Comparison of ENCODE assay signal across 15 mouse cellular contexts in genomic region chr8:46251561-46251960, GRCm38 (mm10). TPM values are rescaled to one million over a fixed set of nuclear protein-coding genes. Genes with fewer than 3 reads are reported as not detected.
DNase-seq lines count a peak whose midpoint lies in the region; ATAC-seq lines count a peak whose summit lies in the region.
"Had no signal": no experiment of that assay in that cellular context is flagged by ENCODE, and none has a peak within 500 bp of the region (broad histone marks: within the 10 kb centered on the region; RNA-seq: fewer than 3 reads in every experiment).

No protein-coding gene starts in this region.

- H3K4me3 ChIP-seq in heart, embryonic 13.5 days = no peak overlapping the region
- H3K4me3 ChIP-seq in embryonic facial prominence, embryonic 14.5 days (ENCODE audit: low read depth, low read length) = no peak overlapping the region
- peak overlapping the region; percentile 14; the same call in 1 of the 2 replicates for H3K4me3 ChIP-seq in hindbrain, embryonic 15.5 days
- H3K4me3 ChIP-seq in midbrain, embryonic 16.5 days (ENCODE audit: low read depth, low read length) = no peak overlapping the region; the same call in 1 of the 2 replicates
- H3K4me3 ChIP-seq: limb, embryonic 15.5 days had no signal

- peak overlapping the region; percentile 24; the same call in 1 of the 2 replicates for H3K4me2 ChIP-seq in heart, embryonic 13.5 days
- H3K4me2 ChIP-seq in embryonic facial prominence, embryonic 14.5 days (ENCODE audit: low read depth, low read length) = peak overlapping the region; percentile 36
- H3K4me2 ChIP-seq in hindbrain, embryonic 15.5 days = peak overlapping the region; percentile 46
- peak overlapping the region; percentile 38 for H3K4me2 ChIP-seq in midbrain, embryonic 16.5 days (ENCODE audit: low read length)

- peak overlapping the region; percentile 12; the same call in 1 of the 2 replicates for H3K27ac ChIP-seq in heart, embryonic 13.5 days (replicated peaks)
- H3K27ac ChIP-seq in embryonic facial prominence, embryonic 14.5 days (replicated peaks; ENCODE audit: low read depth, low read length) = no peak overlapping the region
- H3K27ac ChIP-seq in hindbrain, embryonic 15.5 days (replicated peaks) = no peak overlapping the region
- no peak overlapping the region for H3K27ac ChIP-seq in midbrain, embryonic 16.5 days (ENCODE audit: low read length)
- H3K27ac ChIP-seq: embryonic facial prominence, embryonic 15.5 days; limb, embryonic 15.5 days had no signal

- WGBS in heart, embryonic 13.5 days = 56% methylated on average over 10 of the region's 10 CpGs
- 32% methylated on average over 10 of the region's 10 CpGs for WGBS in embryonic facial prominence, embryonic 14.5 days
- 21% methylated on average over 10 of the region's 10 CpGs for WGBS in hindbrain, embryonic 15.5 days
- WGBS in midbrain, embryonic 16.5 days = 35% methylated on average over 10 of the region's 10 CpGs

- H3K36me3 ChIP-seq in heart, embryonic 13.5 days = no peaks in the 10 kb centered on the region
- H3K36me3 ChIP-seq in embryonic facial prominence, embryonic 14.5 days (ENCODE audit: control insufficient read depth, insufficient read depth, low read length) = no peaks in the 10 kb centered on the region
- H3K36me3 ChIP-seq in hindbrain, embryonic 15.5 days = no peaks in the 10 kb centered on the region
- no peaks in the 10 kb centered on the region for H3K36me3 ChIP-seq in midbrain, embryonic 16.5 days (ENCODE audit: control insufficient read depth, insufficient read depth, low read length)
- H3K36me3 ChIP-seq: embryonic facial prominence, embryonic 15.5 days; limb, embryonic 15.5 days had no signal

- no peaks in the 10 kb centered on the region for H3K27me3 ChIP-seq in heart, embryonic 13.5 days (replicated peaks)
- H3K27me3 ChIP-seq in embryonic facial prominence, embryonic 14.5 days (replicated peaks; ENCODE audit: control insufficient read depth, insufficient read depth, low read length) = no peaks in the 10 kb centered on the region
- H3K27me3 ChIP-seq in hindbrain, embryonic 15.5 days = 0 out of 2 replicates have a peak, but pooled peaks cover 3% of the 10 kb centered on the region
- no peaks in the 10 kb centered on the region for H3K27me3 ChIP-seq in midbrain, embryonic 16.5 days (ENCODE audit: control insufficient read depth, insufficient read depth, low read depth, low read length)
- H3K27me3 ChIP-seq: embryonic facial prominence, embryonic 15.5 days; limb, embryonic 15.5 days had no signal

- ATAC-seq in heart, embryonic 13.5 days (ENCODE audit: extremely low read depth, insufficient number of reproducible peaks, low FRiP score, low TSS enrichment) = no peak
- ATAC-seq in embryonic facial prominence, embryonic 14.5 days (ENCODE audit: low read depth) = no peak
- no peak for ATAC-seq in hindbrain, embryonic 15.5 days (ENCODE audit: low FRiP score, low read depth)
- no peak for ATAC-seq in midbrain, embryonic 16.5 days
- ATAC-seq in megakaryocyte-erythroid progenitor cell, adult 5-6 weeks (replicated peaks; ENCODE audit: low FRiP score, low TSS enrichment, poor library complexity, severe bottlenecking) = no peak

- peaks cover 19% of the 10 kb centered on the region for H3K4me1 ChIP-seq in heart, embryonic 13.5 days
- H3K4me1 ChIP-seq in embryonic facial prominence, embryonic 14.5 days (ENCODE audit: control insufficient read depth, insufficient read depth, low read length) = 0 out of 2 replicates have a peak, but pooled peaks cover 6% of the 10 kb centered on the region
- peaks cover 8% of the 10 kb centered on the region; the same call in 1 of the 2 replicates for H3K4me1 ChIP-seq in hindbrain, embryonic 15.5 days (replicated peaks)
- no peaks in the 10 kb centered on the region for H3K4me1 ChIP-seq in midbrain, embryonic 16.5 days (ENCODE audit: control insufficient read depth, insufficient read depth, low read length)
- H3K4me1 ChIP-seq: embryonic facial prominence, embryonic 15.5 days had no signal

- no peaks in the 10 kb centered on the region for H3K9me3 ChIP-seq in heart, embryonic 13.5 days
- H3K9me3 ChIP-seq in embryonic facial prominence, embryonic 14.5 days (ENCODE audit: control insufficient read depth, low read length) = no peaks in the 10 kb centered on the region
- H3K9me3 ChIP-seq in hindbrain, embryonic 15.5 days = no peaks in the 10 kb centered on the region
- H3K9me3 ChIP-seq in midbrain, embryonic 16.5 days (replicated peaks; ENCODE audit: control insufficient read depth, low read length, poor library complexity, severe bottlenecking) = no peaks in the 10 kb centered on the region
- H3K9me3 ChIP-seq: embryonic facial prominence, embryonic 15.5 days; limb, embryonic 15.5 days had no signal

- peak overlapping the region; percentile 33; the same call in 1 of the 2 replicates for H3K9ac ChIP-seq in heart, embryonic 13.5 days
- H3K9ac ChIP-seq in embryonic facial prominence, embryonic 14.5 days (ENCODE audit: low read depth, low read length) = no peak overlapping the region
- no peak overlapping the region for H3K9ac ChIP-seq in hindbrain, embryonic 15.5 days
- no peak overlapping the region for H3K9ac ChIP-seq in midbrain, embryonic 16.5 days (ENCODE audit: low read depth, low read length)
- H3K9ac ChIP-seq: embryonic facial prominence, embryonic 15.5 days; limb, embryonic 15.5 days had no signal

- no peak for DNase-seq in heart, postnatal 4 days
- DNase-seq in embryonic facial prominence, embryonic 14.5 days (ENCODE audit: low spot score) = no peak
- DNase-seq in urinary bladder, adult 2 months (ENCODE audit: low spot score) = no peak
- DNase-seq in natural killer cell, adult 2 months (ENCODE audit: low spot score in 2 of 2) = no peak
- DNase-seq: cerebellum, adult 11-12 months; gastrocnemius, postnatal 10 days; kidney, adult 8-10 months had no signal

RNA-seq across cellular contexts. Expression of gene Slc25a4, which starts 40.5 kb away (rescaled TPM):
- 1,621 and 1,814 TPM in 2 replicates for polyA plus RNA-seq in heart, embryonic 13.5 days (2015; fragmentation: Nextera tagmentation; extraction: Ambion mirVana)
- 1,000 to 10,000 TPM; 3,101 to 3,310 TPM for total RNA-seq in heart, postnatal 4 days (2021)
- 580 and 582 TPM in 2 replicates for polyA plus RNA-seq in embryonic facial prominence, embryonic 14.5 days (2014; fragmentation: Nextera tagmentation; extraction: Ambion mirVana)
- 920 and 933 TPM in 2 replicates for polyA plus RNA-seq in hindbrain, embryonic 15.5 days (2015; fragmentation: Nextera tagmentation; extraction: Ambion mirVana)
- 889 and 969 TPM in 2 replicates for polyA plus RNA-seq in midbrain, embryonic 16.5 days (2015; fragmentation: Nextera tagmentation; extraction: Ambion mirVana)
- polyA plus RNA-seq in urinary bladder, adult 2 months (2012; rRNA removed) = 537 and 579 TPM in 2 replicates
- 51.8 and 73.7 TPM in 2 replicates for total RNA-seq in megakaryocyte-erythroid progenitor cell, adult 5-6 weeks (2014; fragmentation: Nextera tagmentation)
- 122 and 140 TPM in 2 replicates for total RNA-seq in megakaryocyte-erythroid progenitor cell, adult 5-6 weeks (2017)

RNA-seq across cellular contexts. Expression of gene Helt, which starts 42.9 kb away (rescaled TPM):
- polyA plus RNA-seq in heart, embryonic 13.5 days (2015; fragmentation: Nextera tagmentation; extraction: Ambion mirVana) = not detected in 2 replicates
- not detected for total RNA-seq in heart, postnatal 4 days (2021)
- 0.39 and 0.72 TPM in 2 replicates for polyA plus RNA-seq in embryonic facial prominence, embryonic 14.5 days (2014; fragmentation: Nextera tagmentation; extraction: Ambion mirVana)
- polyA plus RNA-seq in hindbrain, embryonic 15.5 days (2015; fragmentation: Nextera tagmentation; extraction: Ambion mirVana) = 1.2 and 1.3 TPM in 2 replicates
- polyA plus RNA-seq in midbrain, embryonic 16.5 days (2015; fragmentation: Nextera tagmentation; extraction: Ambion mirVana) = 2.8 and 3.2 TPM in 2 replicates
- not detected in 2 replicates for polyA plus RNA-seq in urinary bladder, adult 2 months (2012; rRNA removed)
- total RNA-seq in megakaryocyte-erythroid progenitor cell, adult 5-6 weeks (2014; fragmentation: Nextera tagmentation) = not detected in 2 replicates
- total RNA-seq in megakaryocyte-erythroid progenitor cell, adult 5-6 weeks (2017) = not detected in 2 replicates
- total RNA-seq: MEL had no signal
- polyA plus RNA-seq: heart, embryonic 16.5 days; limb, embryonic 15.5 days had no signal
